Mouse (Mus musculus) myocyte (in vitro differentiated cells): Measurements from ENCODE around the gene Ddx58. TPM values are rescaled to one million over a fixed set of nuclear protein-coding genes. Genes with fewer than 3 reads are reported as not detected.

Experiments
- H3K27me3 ChIP-seq: one replicate; pipeline ENCODE4 v1.6.1; 2011; ENCODE audit not compliant: control insufficient read depth, insufficient read depth, insufficient read length
- H3K36me3 ChIP-seq: one replicate; pipeline ENCODE4 v1.6.1; 2011; ENCODE audit not compliant: control insufficient read depth, insufficient read depth
- H3K4me2 ChIP-seq: one replicate; pipeline ENCODE4 v1.6.1; 2011; ENCODE audit warnings: low read depth, control low read depth
- H3K4me3 ChIP-seq: one replicate; pipeline ENCODE4 v1.5.1; 2011; ENCODE audit warnings: mild to moderate bottlenecking, control low read depth, moderate library complexity
- H3K79me2 ChIP-seq: one replicate; pipeline ENCODE4 v1.6.1; 2011; ENCODE audit not compliant: control insufficient read depth, insufficient read depth
- H3ac ChIP-seq: one replicate; pipeline ENCODE4 v1.6.1; 2011; ENCODE audit not compliant: control insufficient read depth, insufficient read length
- CEBPB ChIP-seq: IDR thresholded peaks from 2 replicates; pipeline ENCODE4 v1.6.1; 2011; ENCODE audit warnings: mild to moderate bottlenecking, moderate library complexity; ENCODE audit not compliant: poor library complexity, insufficient read depth, severe bottlenecking
- E2F4 ChIP-seq: IDR thresholded peaks from one replicate; pipeline ENCODE4 v1.6.1; 2011; ENCODE audit warnings: mild to moderate bottlenecking, control low read depth, moderate library complexity; ENCODE audit not compliant: insufficient read depth
- MAX ChIP-seq: IDR thresholded peaks from one replicate; pipeline ENCODE4 v1.6.1; 2011; ENCODE audit warnings: low read depth, mild to moderate bottlenecking, control low read depth
- MYOD1 ChIP-seq, 3 experiments: IDR thresholded peaks; one replicate each; pipeline ENCODE4 v1.6.1; 2011; ENCODE audit warnings: control low read depth in 2 of 3, low read depth in 2 of 3, mild to moderate bottlenecking in 2 of 3, moderate library complexity in 1 of 3; ENCODE audit not compliant: insufficient read length in 2 of 3, control insufficient read depth in 1 of 3
- MYOG ChIP-seq, 3 experiments: IDR thresholded peaks; one replicate each; pipeline ENCODE4 v1.6.1; 2011; ENCODE audit warnings: control low read depth in 2 of 3, low read depth in 2 of 3, mild to moderate bottlenecking in 2 of 3; ENCODE audit not compliant: insufficient read length in 2 of 3, control insufficient read depth in 1 of 3, insufficient read depth in 1 of 3
- POLR2A ChIP-seq: IDR thresholded peaks from one replicate; pipeline ENCODE4 v1.6.1; 2011; ENCODE audit warnings: low read depth, mild to moderate bottlenecking, control low read depth, moderate library complexity; ENCODE audit not compliant: insufficient read length
- POLR2AphosphoS2 ChIP-seq: IDR thresholded peaks from one replicate; pipeline ENCODE4 v1.6.1; 2011; ENCODE audit warnings: low read depth, control low read depth; ENCODE audit not compliant: insufficient read length
- REST ChIP-seq: IDR thresholded peaks from one replicate; pipeline ENCODE4 v1.6.1; 2011; ENCODE audit warnings: mild to moderate bottlenecking, control low read depth, moderate library complexity; ENCODE audit not compliant: insufficient read depth, insufficient read length
- SRF ChIP-seq: IDR thresholded peaks from one replicate; pipeline ENCODE4 v1.6.1; 2011; ENCODE audit warnings: low read depth; ENCODE audit not compliant: control insufficient read depth, insufficient read length
- TCF12 ChIP-seq: IDR thresholded peaks from one replicate; pipeline ENCODE4 v1.6.1; 2011; ENCODE audit warnings: mild to moderate bottlenecking, control low read depth; ENCODE audit not compliant: poor library complexity, insufficient read depth, severe bottlenecking
- TCF3 ChIP-seq: IDR thresholded peaks from one replicate; pipeline ENCODE4 v1.6.1; 2011; ENCODE audit warnings: low read depth, control low read depth; ENCODE audit not compliant: insufficient read length
- USF1 ChIP-seq: IDR thresholded peaks from one replicate; pipeline ENCODE4 v1.6.1; 2011; ENCODE audit warnings: low read depth, mild to moderate bottlenecking, control low read depth, moderate library complexity
- polyA plus RNA-seq: library from polyadenylated mRNA; unstranded; fragments of >200 nt; fragmentation: generic; extraction: Trizol; gene quantifications from one replicate; pipeline ENCODE4 v1.2.1, GENCODE M21; 2012; ENCODE audit warnings: missing spikeins

Ddx58 gene
- polyA plus RNA-seq, 1 experiment: 4.1 TPM

GRCm38 (mm10) chr4:40221876-40222585, 17.6 kb downstream of the Ddx58 start:
- TF ChIP-seq TCF3 (no peak), MAX (no peak)
- Histone ChIP-seq H3K36me3 (no peaks in the 10 kb centered on the region), H3ac (no peak overlapping the region), H3K4me3 (no peak overlapping the region), H3K79me2 (no peaks in the 10 kb centered on the region), H3K27me3 (no peaks in the 10 kb centered on the region), H3K4me2 (no peak overlapping the region)

GRCm38 (mm10) chr4:40221004-40221760, 18.4 kb downstream of the Ddx58 start:
- no peak overlapping the region for H3K4me3 ChIP-seq
- no peak overlapping the region for H3ac ChIP-seq
- no peaks in the 10 kb centered on the region for H3K36me3 ChIP-seq
- H3K4me2 ChIP-seq: no peak overlapping the region
- no peaks in the 10 kb centered on the region for H3K27me3 ChIP-seq
- TF ChIP-seq CEBPB (no peak), POLR2A (no peak), MAX (no peak), TCF12 (no peak), REST (no peak), MYOG (IDR thresholded peaks at IDR 0.05; ENCODE audit: control insufficient read depth in 1 of 3, insufficient read depth in 1 of 3, insufficient read length in 2 of 3, low read depth in 2 of 3) (no peak), E2F4 (no peak), POLR2AphosphoS2 (no peak), TCF3 (no peak), MYOD1 (IDR thresholded peaks at IDR 0.05; ENCODE audit: control insufficient read depth in 1 of 3, insufficient read length in 2 of 3, low read depth in 2 of 3) (no peak), USF1 (no peak), SRF (no peak)
- no peaks in the 10 kb centered on the region for H3K79me2 ChIP-seq

- H3K27me3 ChIP-seq: no peaks in the 10 kb centered on the region
- TF ChIP-seq E2F4 (no peak), POLR2AphosphoS2 (no peak), CEBPB (no peak), MYOG (IDR thresholded peaks at IDR 0.05; ENCODE audit: control insufficient read depth in 1 of 3, insufficient read depth in 1 of 3, insufficient read length in 2 of 3, low read depth in 2 of 3) (no peak), TCF12 (no peak), MYOD1 (IDR thresholded peaks at IDR 0.05; ENCODE audit: control insufficient read depth in 1 of 3, insufficient read length in 2 of 3, low read depth in 2 of 3) (no peak)
- no peak overlapping the region for H3K4me2 ChIP-seq
- no peak overlapping the region for H3K4me3 ChIP-seq
- no peaks in the 10 kb centered on the region for H3K79me2 ChIP-seq
- no peak overlapping the region for H3ac ChIP-seq
- no peaks in the 10 kb centered on the region for H3K36me3 ChIP-seq
Observed at GRCm38 (mm10) chr4:40220437-40220836, 19.2 kb downstream of the Ddx58 start.

GRCm38 (mm10) chr4:40218382-40218781, 21.2 kb downstream of the Ddx58 start:
- H3K79me2 ChIP-seq: no peaks in the 10 kb centered on the region
- H3K36me3 ChIP-seq: no peaks in the 10 kb centered on the region
- H3ac ChIP-seq: no peak overlapping the region
- no peak overlapping the region for H3K4me2 ChIP-seq
- TF ChIP-seq MAX (no peak), CEBPB (no peak), USF1 (no peak), E2F4 (no peak), MYOD1 (IDR thresholded peaks at IDR 0.05; ENCODE audit: control insufficient read depth in 1 of 3, insufficient read length in 2 of 3, low read depth in 2 of 3) (no peak), POLR2A (no peak), REST (no peak), SRF (no peak), POLR2AphosphoS2 (no peak), TCF12 (no peak), TCF3 (no peak), MYOG (IDR thresholded peaks at IDR 0.05; ENCODE audit: control insufficient read depth in 1 of 3, insufficient read depth in 1 of 3, insufficient read length in 2 of 3, low read depth in 2 of 3) (no peak)
- no peak overlapping the region for H3K4me3 ChIP-seq
- H3K27me3 ChIP-seq: no peaks in the 10 kb centered on the region

GRCm38 (mm10) chr4:40217910-40218309, 21.7 kb downstream of the Ddx58 start:
- Histone ChIP-seq H3K36me3 (no peaks in the 10 kb centered on the region), H3K27me3 (no peaks in the 10 kb centered on the region), H3ac (no peak overlapping the region), H3K4me2 (no peak overlapping the region), H3K4me3 (no peak overlapping the region), H3K79me2 (no peaks in the 10 kb centered on the region)
- no peak for TF ChIP-seq USF1
- TF ChIP-seq REST: no peak
